Mouse (Mus musculus) kidney, adult 2 months (tissue): ENCODE data around the gene Cnot2. TPM values are rescaled to one million over a fixed set of nuclear protein-coding genes. Genes with fewer than 3 reads are reported as not detected.
"Not testable (repeated sequence)": the region's sequence is repeated elsewhere in the genome, so short reads cannot be mapped to it uniquely, and the experiment has no call there.

Experiments used
- DNase-seq: peaks from one replicate; pipeline ENCODE4 v3.0.0; 2021
- H3K27ac ChIP-seq: fragments of 200-500 bp; 2 replicates; pipeline ENCODE4 v1.5.1; 2012; ENCODE audit warnings: low read depth, low read length, control low read depth, inconsistent platforms; ENCODE audit not compliant: insufficient read depth
- H3K27me3 ChIP-seq: fragments of 200-500 bp; replicated peaks from 2 replicates; pipeline ENCODE4 v1.6.1; 2012; ENCODE audit warnings: mild to moderate bottlenecking, moderate library complexity, low read length, inconsistent platforms; ENCODE audit not compliant: control insufficient read depth, insufficient read depth
- H3K36me3 ChIP-seq: fragments of 200-500 bp; 2 replicates; pipeline ENCODE4 v1.6.1; 2012; ENCODE audit warnings: mild to moderate bottlenecking, moderate library complexity, low read length, inconsistent platforms; ENCODE audit not compliant: control insufficient read depth, insufficient read depth
- H3K4me1 ChIP-seq: fragments of 200-500 bp; 2 replicates; pipeline ENCODE4 v1.6.1; 2011; ENCODE audit warnings: low read length; ENCODE audit not compliant: control insufficient read depth, insufficient read depth
- H3K4me3 ChIP-seq: fragments of 200-500 bp; 2 replicates; pipeline ENCODE4 v1.5.1; 2011; ENCODE audit warnings: mild to moderate bottlenecking, low read depth, low read length, control low read depth; ENCODE audit not compliant: insufficient read depth
- CTCF ChIP-seq: fragments of 200-500 bp; conservative IDR thresholded peaks from 2 replicates; pipeline ENCODE4 v1.5.1; 2011; ENCODE audit warnings: low read depth, mild to moderate bottlenecking, control low read depth, low read length, moderate library complexity, mixed read lengths; ENCODE audit not compliant: insufficient read depth, insufficient read length
- POLR2A ChIP-seq: fragments of 200-500 bp; IDR thresholded peaks from one replicate; pipeline ENCODE4 v1.6.1; 2011; ENCODE audit warnings: low read depth, low read length, control low read depth
- WGBS: fragments of 180-500 bp; shearing (Covaris S2); methylation state at CpG from one replicate; pipeline ENCODE4 v1.1.7; 2018; 5-methylcytosine and 5-hydroxymethylcytosine counted together
- polyA plus RNA-seq: library from polyadenylated mRNA; depleted of rRNA; stranded (reverse); fragments of >200 nt; gene quantifications from 2 replicates; pipeline ENCODE4 v1.2.3, GENCODE M21; 2012

Cnot2 gene
- polyA plus RNA-seq, 1 experiment: 32.5 TPM

DNA sequence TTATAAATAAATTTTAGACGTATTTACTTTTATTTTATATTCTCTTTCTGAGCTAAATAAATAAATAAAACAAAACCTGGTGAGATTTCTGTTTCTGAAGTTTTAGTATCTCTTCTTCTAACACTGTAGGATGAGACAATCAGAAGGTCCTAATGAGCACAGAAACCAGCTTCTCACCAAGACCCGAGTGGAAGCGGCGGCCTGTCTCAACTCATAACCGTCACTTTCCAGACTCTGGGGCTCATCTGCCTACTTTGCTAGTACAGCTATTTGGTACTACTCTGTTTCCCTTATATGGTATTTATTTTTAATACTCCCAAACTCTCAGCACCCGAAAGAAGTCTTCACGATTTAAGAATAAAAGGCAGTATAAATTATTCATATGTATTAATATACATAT is 10.8 kb downstream of the Cnot2 start:
- H3K36me3 ChIP-seq: no peaks in the 10 kb centered on the region
- no peaks in the 10 kb centered on the region for H3K4me1 ChIP-seq
- H3K4me3 ChIP-seq: no peak overlapping the region
- WGBS: 88% methylated on average over 7 of the region's 7 CpGs
- no peak for DNase-seq
- no peak overlapping the region for H3K27ac ChIP-seq
- no peaks in the 10 kb centered on the region for H3K27me3 ChIP-seq
- TF ChIP-seq POLR2A: no peak
- TF ChIP-seq CTCF: no peak

DNA sequence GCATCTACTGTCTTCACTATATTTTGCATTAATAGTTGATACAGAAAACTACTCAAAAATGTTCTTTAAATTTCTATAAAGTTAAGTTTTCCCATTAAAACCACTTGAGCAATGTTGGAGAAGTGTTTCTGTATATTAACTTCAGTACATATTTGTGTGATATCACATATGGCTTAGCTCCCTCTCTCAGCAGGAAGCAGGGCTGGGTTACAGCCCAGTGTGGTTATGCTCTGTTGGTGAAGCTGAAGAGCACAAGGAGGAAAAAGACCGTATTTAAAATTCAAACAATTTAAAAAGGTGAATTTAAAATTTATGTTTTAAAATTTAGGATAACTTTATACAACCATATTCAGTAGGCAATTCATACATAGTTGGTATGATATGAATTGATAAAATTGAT is 12.8 kb downstream of the Cnot2 start:
- no peak for DNase-seq
- Histone ChIP-seq H3K4me3 (no peak overlapping the region), H3K27ac (no peak overlapping the region), H3K4me1 (no peaks in the 10 kb centered on the region), H3K27me3 (no peaks in the 10 kb centered on the region), H3K36me3 (no peaks in the 10 kb centered on the region)
- WGBS: 49% methylated on average over 1 of the region's 1 CpGs
- TF ChIP-seq CTCF (no peak), POLR2A (no peak)

DNA sequence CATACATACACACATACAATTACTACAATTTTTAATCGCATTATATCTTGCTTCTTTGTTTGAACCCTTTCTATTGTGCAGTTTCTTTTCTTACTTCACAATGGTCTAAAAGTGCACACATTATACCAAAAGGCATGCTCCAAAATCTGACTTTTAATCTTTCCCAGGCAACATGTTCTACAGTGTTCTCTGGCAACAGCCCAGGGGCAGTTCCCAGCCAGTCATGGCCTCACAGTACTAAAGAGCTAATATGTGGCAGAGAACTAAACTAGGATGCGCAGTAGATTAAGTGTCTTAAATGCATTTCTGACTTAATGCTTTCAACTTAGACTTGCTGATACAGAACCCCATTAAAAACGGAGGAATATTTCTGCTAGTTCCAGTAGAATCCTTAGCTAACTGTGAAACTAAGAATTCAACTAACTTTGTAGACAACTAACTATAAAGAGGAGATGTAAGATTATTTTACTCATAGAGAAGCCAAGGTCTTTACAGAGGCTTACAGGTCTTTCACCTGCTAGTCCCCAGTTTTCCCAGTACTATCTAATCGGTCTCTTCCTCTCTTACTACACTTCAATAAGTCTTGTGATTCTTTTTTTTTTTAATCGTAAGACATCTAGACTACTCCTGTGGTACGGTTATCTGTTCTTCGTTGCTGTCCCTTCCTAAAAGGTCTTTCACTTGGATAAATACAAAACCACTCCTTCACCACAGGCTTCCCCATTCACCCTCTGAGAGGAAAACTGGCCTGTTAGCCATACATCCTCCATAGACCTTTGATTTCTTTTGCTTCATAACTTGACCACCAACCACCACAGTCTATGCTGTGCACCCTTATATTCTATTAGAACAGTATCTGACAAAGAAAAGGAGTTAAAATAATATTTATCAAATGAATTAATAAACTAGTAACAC is 13.6 kb downstream of the Cnot2 start:
- WGBS: 75% methylated on average over 7 of the region's 7 CpGs
- Histone ChIP-seq H3K27me3 (no peaks in the 10 kb centered on the region), H3K4me1 (no peaks in the 10 kb centered on the region), H3K4me3 (no peak overlapping the region), H3K27ac (no peak overlapping the region), H3K36me3 (no peaks in the 10 kb centered on the region)
- peak; percentile 37 for DNase-seq
- TF ChIP-seq POLR2A (no peak), CTCF (no peak)

GRCm38 (mm10) chr10:116566492-116566891 is 14.8 kb downstream of the Cnot2 start:
- not testable (repeated sequence) for H3K4me1 ChIP-seq, H3K27ac ChIP-seq, H3K36me3 ChIP-seq, H3K27me3 ChIP-seq, DNase-seq, H3K4me3 ChIP-seq
- 54% methylated on average over 4 of the region's 4 CpGs for WGBS

DNA sequence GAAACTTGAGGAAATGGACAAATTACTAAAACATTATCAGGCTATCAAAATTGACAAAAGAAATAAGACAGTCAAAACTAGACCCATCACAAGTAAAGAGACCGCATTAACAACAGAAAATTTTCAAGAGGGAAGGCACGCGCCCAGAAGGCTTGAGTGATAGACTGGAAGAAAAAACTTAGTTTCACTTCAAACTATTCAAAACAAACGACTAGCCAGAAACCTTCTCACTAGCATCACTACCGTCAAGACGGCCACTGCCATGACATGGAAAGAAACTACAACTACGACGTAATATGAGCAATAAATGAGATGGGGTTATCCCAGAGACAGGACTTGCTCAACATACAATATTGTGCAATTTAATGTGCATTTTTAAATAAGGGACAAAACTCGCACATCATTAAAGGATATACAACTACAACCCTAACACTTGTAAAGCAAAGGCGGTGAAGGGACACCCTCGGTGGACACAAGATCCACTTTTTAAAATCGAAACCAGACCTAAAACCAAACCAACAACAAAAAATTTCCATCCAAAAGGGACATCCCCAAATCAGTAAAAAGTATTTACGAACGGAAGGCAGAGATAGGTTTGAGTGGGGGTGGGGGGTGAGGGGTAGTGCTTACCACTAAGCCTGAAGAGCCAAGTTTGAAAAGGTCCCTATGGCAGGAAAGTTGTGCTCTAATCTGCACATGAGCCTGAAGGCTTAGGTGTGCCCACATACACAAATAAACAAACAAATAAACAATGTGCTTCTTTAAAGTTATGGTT is 16.3 kb downstream of the Cnot2 start:
- no peak for DNase-seq
- Histone ChIP-seq H3K27ac (no peak overlapping the region), H3K36me3 (no peaks in the 10 kb centered on the region), H3K27me3 (no peaks in the 10 kb centered on the region), H3K4me3 (no peak overlapping the region), H3K4me1 (peaks cover 6% of the 10 kb centered on the region)
- no peak for TF ChIP-seq CTCF
- no peak for TF ChIP-seq POLR2A
- WGBS: 91% methylated on average over 14 of the region's 14 CpGs

GRCm38 (mm10) chr10:116562731-116563480 is 18.4 kb downstream of the Cnot2 start:
- Histone ChIP-seq H3K36me3 (no peaks in the 10 kb centered on the region), H3K27ac (no peak overlapping the region), H3K4me1 (peaks cover 6% of the 10 kb centered on the region), H3K4me3 (no peak overlapping the region), H3K27me3 (no peaks in the 10 kb centered on the region)
- TF ChIP-seq CTCF: no peak
- no peak for TF ChIP-seq POLR2A
- DNase-seq: no peak
- WGBS: 77% methylated on average over 4 of the region's 4 CpGs

DNA sequence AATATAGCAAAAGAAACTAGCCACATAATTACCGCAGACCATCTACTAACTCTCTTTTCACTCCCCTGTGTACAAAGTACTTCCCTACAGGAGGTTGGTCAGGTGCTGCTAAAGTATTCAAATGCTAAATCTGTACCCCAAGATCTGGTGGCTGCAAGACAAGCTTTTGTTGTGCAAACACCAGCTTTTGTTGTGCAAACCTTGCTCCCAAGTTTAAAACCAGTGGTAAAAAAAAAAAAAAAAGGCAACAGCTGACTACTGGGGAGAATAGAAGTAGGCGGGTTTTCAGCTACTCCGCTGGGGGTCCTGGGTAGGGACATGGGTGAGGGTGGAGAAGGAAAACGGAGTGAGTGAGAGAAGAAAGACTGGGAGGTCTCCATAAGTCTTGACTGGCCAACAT is 19.1 kb downstream of the Cnot2 start:
- WGBS: 63% methylated on average over 4 of the region's 4 CpGs
- DNase-seq: no peak
- Histone ChIP-seq H3K27me3 (no peaks in the 10 kb centered on the region), H3K4me1 (peaks cover 6% of the 10 kb centered on the region), H3K27ac (no peak overlapping the region), H3K4me3 (no peak overlapping the region), H3K36me3 (no peaks in the 10 kb centered on the region)
- TF ChIP-seq CTCF: no peak
- no peak for TF ChIP-seq POLR2A
